In the genomic region with DNA sequence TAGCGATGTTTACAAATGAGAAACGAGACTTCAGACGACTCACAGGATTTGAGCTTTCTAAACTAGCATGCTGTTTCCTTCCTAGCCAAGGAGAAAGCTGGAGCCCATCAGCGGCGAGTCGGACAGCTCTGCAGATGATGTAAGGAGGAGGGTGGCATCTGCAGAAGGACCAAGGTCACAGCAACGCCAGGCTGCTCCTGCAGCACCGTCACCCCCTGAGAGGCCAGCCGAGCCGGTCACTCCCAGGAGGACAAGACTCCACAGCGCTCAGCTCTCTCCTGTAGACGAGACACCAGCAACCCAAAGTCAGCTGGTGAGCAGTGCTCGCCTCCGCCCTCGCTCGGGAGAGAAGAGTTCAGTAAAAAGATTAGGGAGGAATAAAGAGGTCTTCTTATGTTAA, we compare ENCODE assay signal across 16 mouse cellular contexts.
"Had no signal": no experiment of that assay in that cellular context is flagged by ENCODE, and none has a peak within 500 bp of the region (broad histone marks: within the 10 kb centered on the region; RNA-seq: fewer than 3 reads in every experiment).

No protein-coding gene starts in this region.

- ATAC-seq: liver, embryonic 12.5 days had no signal

- H3K9ac ChIP-seq: kidney, embryonic 15.5 days; limb, embryonic 13.5 days; liver, embryonic 12.5 days; liver, embryonic 15.5 days had no signal

- H3K4me3 ChIP-seq: kidney, embryonic 15.5 days; limb, embryonic 10.5 days; limb, embryonic 13.5 days; liver, embryonic 12.5 days; liver, embryonic 15.5 days had no signal

- H3K9me3 ChIP-seq: kidney, embryonic 15.5 days; limb, embryonic 10.5 days; limb, embryonic 13.5 days; liver, embryonic 12.5 days; liver, embryonic 15.5 days had no signal

- H3K4me2 ChIP-seq: kidney, embryonic 15.5 days; limb, embryonic 13.5 days; liver, embryonic 12.5 days; liver, embryonic 15.5 days; midbrain, embryonic 11.5 days had no signal

- H3K27me3 ChIP-seq: kidney, embryonic 15.5 days; limb, embryonic 13.5 days; liver, embryonic 12.5 days; liver, embryonic 15.5 days had no signal

- H3K4me1 ChIP-seq: kidney, embryonic 15.5 days; limb, embryonic 10.5 days; limb, embryonic 13.5 days; liver, embryonic 12.5 days; liver, embryonic 15.5 days had no signal

- H3K27ac ChIP-seq: kidney, embryonic 15.5 days; limb, embryonic 10.5 days; limb, embryonic 13.5 days; liver, embryonic 12.5 days; liver, embryonic 15.5 days; stomach, postnatal 0 days had no signal

- DNase-seq: kidney, adult 11 months; kidney, adult 8-10 months; kidney, postnatal 14 days; kidney, postnatal 4 days; liver; lung, adult 2 months; midbrain, embryonic 14.5 days; thymus, adult 2 months; thymus, postnatal 14 days had no signal
